Mouse (Mus musculus) T-cell, adult 2 months (primary cell): ENCODE data around the gene Mtus2.
"Not testable (repeated sequence)": the region's sequence is repeated elsewhere in the genome, so short reads cannot be mapped to it uniquely, and the experiment has no call there.

Source experiments
- DNase-seq: peaks from one replicate; pipeline ENCODE4 v3.0.0; 2022; ENCODE audit warnings: low spot score

The Mtus2 gene

DNA sequence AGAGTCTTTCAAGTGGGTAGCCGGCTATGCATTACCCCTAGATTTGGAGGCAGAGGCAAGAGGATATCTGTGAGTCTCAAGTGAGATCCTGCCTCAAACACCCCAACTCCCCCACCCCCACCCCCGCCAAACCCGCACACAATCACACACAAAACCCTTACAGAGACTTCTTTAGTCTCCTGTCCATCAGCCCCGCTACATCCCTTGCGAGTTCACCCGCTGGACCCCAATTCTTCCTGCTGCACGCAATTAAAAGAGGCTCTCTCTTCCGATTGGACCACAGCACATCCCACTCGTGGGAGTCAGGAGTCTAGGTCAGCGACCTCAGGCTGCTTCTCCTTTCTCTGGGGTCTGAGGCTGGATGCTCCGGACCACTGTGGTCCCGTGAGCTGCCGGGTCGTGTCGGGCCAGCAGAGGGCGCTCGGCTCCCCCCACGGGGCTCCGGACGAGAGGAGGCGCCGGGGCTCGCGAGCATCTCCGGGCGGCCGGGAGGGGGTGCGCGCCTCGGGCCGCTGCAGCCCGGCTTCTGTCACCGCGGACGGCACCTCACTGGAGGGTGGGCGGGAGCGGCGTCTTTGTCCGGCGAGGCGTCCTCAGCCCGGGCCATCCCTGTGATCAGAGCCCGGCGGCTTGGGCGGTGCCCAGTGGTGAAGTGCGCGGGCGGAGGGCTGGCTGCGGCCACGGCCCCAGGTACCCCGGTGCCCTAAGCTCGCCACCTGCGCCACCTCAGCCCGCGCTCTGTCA lies at the start of gene Mtus2:
Mtus2 (plus strand) TSS at position 500 of the 744 bp plus-strand sequence.
- DNase-seq, result peak; percentile 9

DNA sequence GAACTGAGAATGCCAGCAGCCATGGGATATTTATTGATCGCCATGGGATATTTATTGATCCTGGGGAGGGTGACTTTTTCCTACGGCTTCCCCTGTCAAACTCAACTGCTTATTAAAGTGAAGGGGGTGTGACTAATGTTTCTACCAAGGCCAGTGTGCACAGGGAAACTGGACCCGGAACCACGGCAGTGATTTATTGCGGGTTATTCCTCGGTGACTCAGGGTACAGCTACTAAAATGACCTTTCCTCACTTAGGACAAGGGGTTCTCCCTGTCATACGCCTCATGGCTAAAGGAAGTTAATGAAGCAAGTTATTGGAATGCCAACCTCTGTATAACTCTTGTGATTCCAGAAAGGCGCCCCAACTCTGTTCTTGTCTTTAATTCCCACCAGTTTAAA lies 49.3 kb upstream of the Mtus2 start:
- no peak for DNase-seq

- no peak for DNase-seq
These were observed 46.2 kb upstream of the Mtus2 start for GRCm38 (mm10) chr5:147910807-147911509.

DNA sequence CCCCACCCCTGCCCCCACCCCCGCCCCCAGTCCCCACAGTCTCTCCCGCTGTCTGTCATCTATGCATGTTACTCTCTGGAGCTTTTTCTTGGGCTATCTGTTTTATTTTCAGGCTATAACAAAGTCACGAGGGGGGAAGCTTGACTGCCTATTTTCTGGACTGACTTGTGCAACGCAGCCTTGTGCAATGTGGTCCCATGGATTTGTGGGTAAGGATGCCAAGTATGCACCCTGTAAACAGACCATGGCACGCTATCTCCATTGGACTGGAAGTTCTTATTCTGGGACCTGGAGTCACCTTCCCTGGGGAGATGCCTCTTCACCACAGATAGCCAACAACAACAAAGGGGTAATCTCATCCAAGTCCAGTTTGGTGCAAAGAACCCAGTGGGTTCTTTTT lies 45.4 kb upstream of the Mtus2 start:
- no peak for DNase-seq

- DNase-seq, result no peak
These were observed 43.8 kb upstream of the Mtus2 start for GRCm38 (mm10) chr5:147913241-147913842.

GRCm38 (mm10) chr5:147915038-147915566 lies 42.0 kb upstream of the Mtus2 start:
- no peak for DNase-seq

GRCm38 (mm10) chr5:147916171-147916570 lies 40.9 kb upstream of the Mtus2 start:
- no peak for DNase-seq

- DNase-seq, result no peak
These were observed 38.9 kb upstream of the Mtus2 start for GRCm38 (mm10) chr5:147918044-147918846.

GRCm38 (mm10) chr5:147924621-147925020 lies 32.5 kb upstream of the Mtus2 start:
- DNase-seq, result no peak

- DNase-seq, result no peak
These were observed 31.1 kb upstream of the Mtus2 start for GRCm38 (mm10) chr5:147925935-147926604.

- no peak for DNase-seq
These were observed 28.2 kb upstream of the Mtus2 start for GRCm38 (mm10) chr5:147928668-147929497.

GRCm38 (mm10) chr5:147935096-147935495 lies 22.0 kb upstream of the Mtus2 start:
- no peak for DNase-seq

DNA sequence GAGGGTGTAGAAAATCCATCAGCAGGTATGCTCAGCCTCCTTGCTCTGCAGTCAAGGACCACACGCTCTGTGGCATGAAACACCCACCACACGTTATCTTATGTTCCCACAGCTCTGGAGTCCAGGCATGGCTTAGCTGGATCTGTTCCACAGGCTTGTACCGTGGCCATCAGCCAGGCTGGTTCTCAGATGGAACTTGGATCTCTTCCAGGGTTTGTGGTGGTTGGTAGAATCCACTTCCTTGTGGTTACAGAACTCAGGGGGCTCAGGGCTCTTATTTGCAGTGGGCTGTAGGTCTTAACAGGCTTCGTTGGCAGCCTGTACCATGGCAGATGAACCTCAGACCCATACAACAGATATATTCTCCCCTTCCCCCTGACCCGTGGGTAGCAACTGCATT lies 17.9 kb upstream of the Mtus2 start:
- DNase-seq, result no peak

DNA sequence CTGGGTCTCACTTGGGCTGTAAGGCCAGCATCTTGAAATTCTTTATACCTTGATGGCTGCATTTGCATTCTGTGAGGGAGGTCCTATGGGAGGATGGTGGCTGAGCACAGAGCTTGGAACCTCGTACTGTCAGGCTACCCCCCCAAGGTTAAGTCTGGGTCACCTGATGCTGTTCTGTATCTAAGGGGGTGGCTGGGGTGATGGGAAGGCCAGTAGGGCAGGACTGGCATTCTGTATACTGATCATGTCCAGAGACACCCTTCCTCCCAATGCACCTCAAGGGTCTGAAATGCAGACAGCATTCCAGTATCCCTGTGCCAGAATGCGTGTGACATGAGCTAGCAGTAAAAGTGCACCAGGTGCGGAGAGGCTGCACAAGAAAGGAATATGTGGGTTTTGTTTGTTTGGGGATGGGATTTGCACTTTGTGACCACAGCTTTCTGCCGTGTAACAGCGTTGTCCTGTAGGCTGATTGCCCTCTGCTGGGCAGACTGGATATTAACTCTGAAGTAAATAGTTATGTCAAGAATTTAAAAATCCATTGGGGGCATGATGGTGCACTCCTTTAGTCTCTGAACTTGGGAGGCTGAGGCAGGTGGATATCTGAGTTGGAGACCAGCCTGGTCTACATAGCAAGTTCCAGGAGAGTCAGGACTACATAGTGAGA lies 12.0 kb upstream of the Mtus2 start:
- no peak for DNase-seq

DNA sequence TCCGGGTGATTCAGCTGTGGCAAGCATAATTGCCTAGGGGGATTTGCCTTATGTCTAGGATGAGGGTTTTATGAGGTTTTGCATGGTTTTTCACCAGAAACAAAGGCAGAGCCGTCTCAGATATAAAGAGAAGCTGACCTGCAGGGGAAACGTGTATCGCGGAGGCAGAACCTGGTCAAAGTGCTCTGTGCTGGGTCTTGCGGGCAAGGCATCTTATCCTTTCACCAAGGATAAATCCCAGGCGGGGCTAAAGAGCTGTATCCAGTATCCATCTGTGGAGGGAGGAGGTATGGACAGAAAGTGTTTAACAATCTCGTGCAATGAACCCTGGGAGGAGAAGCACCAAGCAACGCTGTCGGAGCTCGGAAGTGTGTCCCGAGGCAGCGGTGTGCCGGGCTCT lies 7.2 kb upstream of the Mtus2 start:
- no peak for DNase-seq

GRCm38 (mm10) chr5:147951751-147952150 lies 5.4 kb upstream of the Mtus2 start:
- DNase-seq, result no peak

GRCm38 (mm10) chr5:147953181-147953580 lies 3.9 kb upstream of the Mtus2 start:
- DNase-seq, result not testable (repeated sequence)

DNA sequence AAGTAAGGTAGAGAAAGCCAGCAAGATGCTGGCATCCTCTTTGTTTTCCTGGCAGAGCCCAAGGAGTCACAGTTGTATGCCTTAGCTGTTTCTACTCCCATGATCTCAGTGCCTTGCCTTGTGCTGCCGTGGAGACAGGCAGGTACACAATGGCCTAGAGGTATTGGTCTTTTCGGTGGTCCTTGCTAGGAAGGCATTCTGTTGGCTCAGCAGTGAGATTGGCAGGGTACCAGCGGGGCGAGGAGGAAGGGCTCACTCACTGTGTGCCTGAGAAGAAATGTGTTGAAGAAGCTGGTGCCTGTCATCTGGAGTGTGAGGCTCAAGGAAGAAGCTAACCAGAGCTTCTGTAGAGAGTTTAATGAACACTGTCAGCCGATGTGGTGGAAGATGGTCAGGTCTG lies 1.4 kb upstream of the Mtus2 start:
- no peak for DNase-seq

- no peak for DNase-seq
These were observed 699 bp upstream of the Mtus2 start for GRCm38 (mm10) chr5:147956421-147956820.
